Mouse (Mus musculus) myocyte (in vitro differentiated cells): ENCODE measurements around the gene Wdr82.

Source experiments
- CEBPB ChIP-seq: IDR thresholded peaks from 2 replicates; pipeline ENCODE4 v1.6.1; 2011; ENCODE audit warnings: mild to moderate bottlenecking, moderate library complexity; ENCODE audit not compliant: poor library complexity, insufficient read depth, severe bottlenecking
- E2F4 ChIP-seq: IDR thresholded peaks from one replicate; pipeline ENCODE4 v1.6.1; 2011; ENCODE audit warnings: mild to moderate bottlenecking, control low read depth, moderate library complexity; ENCODE audit not compliant: insufficient read depth
- MAX ChIP-seq: IDR thresholded peaks from one replicate; pipeline ENCODE4 v1.6.1; 2011; ENCODE audit warnings: low read depth, mild to moderate bottlenecking, control low read depth
- POLR2A ChIP-seq: IDR thresholded peaks from one replicate; pipeline ENCODE4 v1.6.1; 2011; ENCODE audit warnings: low read depth, mild to moderate bottlenecking, control low read depth, moderate library complexity; ENCODE audit not compliant: insufficient read length
- POLR2AphosphoS2 ChIP-seq: IDR thresholded peaks from one replicate; pipeline ENCODE4 v1.6.1; 2011; ENCODE audit warnings: low read depth, control low read depth; ENCODE audit not compliant: insufficient read length
- SRF ChIP-seq: IDR thresholded peaks from one replicate; pipeline ENCODE4 v1.6.1; 2011; ENCODE audit warnings: low read depth; ENCODE audit not compliant: control insufficient read depth, insufficient read length
- TCF12 ChIP-seq: IDR thresholded peaks from one replicate; pipeline ENCODE4 v1.6.1; 2011; ENCODE audit warnings: mild to moderate bottlenecking, control low read depth; ENCODE audit not compliant: poor library complexity, insufficient read depth, severe bottlenecking
- TCF3 ChIP-seq: IDR thresholded peaks from one replicate; pipeline ENCODE4 v1.6.1; 2011; ENCODE audit warnings: low read depth, control low read depth; ENCODE audit not compliant: insufficient read length
- USF1 ChIP-seq: IDR thresholded peaks from one replicate; pipeline ENCODE4 v1.6.1; 2011; ENCODE audit warnings: low read depth, mild to moderate bottlenecking, control low read depth, moderate library complexity

GRCm38 (mm10) chr9:106156419-106156818 lies 14.3 kb upstream of the Wdr82 start:
- TF ChIP-seq POLR2AphosphoS2 (no peak), SRF (no peak), POLR2A (no peak), USF1 (no peak), MAX (no peak), E2F4 (no peak), TCF3 (no peak), CEBPB (no peak), TCF12 (no peak)
